12 mouse cellular contexts compared by ENCODE assay signal in the genomic region with DNA sequence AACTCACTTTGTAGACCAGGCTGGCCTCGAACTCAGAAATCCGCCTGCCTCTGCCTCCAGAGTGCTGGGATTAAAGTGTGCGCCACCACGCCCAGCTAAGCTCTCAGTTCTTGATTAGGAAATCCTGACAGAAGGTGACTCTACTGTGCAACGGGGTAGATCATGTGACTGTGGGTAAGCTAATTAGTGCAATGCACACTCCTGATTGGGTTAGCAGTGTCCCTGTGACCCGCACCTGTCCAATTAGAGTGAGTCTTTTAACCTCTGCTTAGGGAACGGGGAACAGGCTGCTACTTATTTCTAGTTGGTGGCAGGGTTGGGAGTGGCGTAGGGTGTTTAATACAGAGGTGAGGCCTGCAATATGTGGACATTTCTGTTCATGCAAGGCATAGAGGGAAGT. TPM values are rescaled to one million over a fixed set of nuclear protein-coding genes. Genes with fewer than 3 reads are reported as not detected.
"Had no signal": no experiment of that assay in that cellular context is flagged by ENCODE, and none has a peak within 500 bp of the region (broad histone marks: within the 10 kb centered on the region; RNA-seq: fewer than 3 reads in every experiment).

No protein-coding gene starts in this region.

- DNase-seq: liver, postnatal 0 days; lung, adult 2 months; lung, postnatal 14 days; lung, postnatal 36 days; right cerebral cortex, postnatal 25 days; right cerebral cortex, postnatal 4 days; spleen, adult 18-20 months; thymus, adult 18-20 months; thymus, postnatal 14 days; thymus, postnatal 36 days had no signal

RNA-seq across cellular contexts. Expression of gene 2900011O08Rik, which starts 14.4 kb away (rescaled TPM):
- total RNA-seq: monocyte, adult 5-6 weeks; neutrophil, adult 5-6 weeks had no signal

RNA-seq across cellular contexts. Expression of gene Ifitm7, which starts 14.6 kb away (rescaled TPM):
- total RNA-seq: monocyte, adult 5-6 weeks; neutrophil, adult 5-6 weeks had no signal
